Mouse (Mus musculus): ENCODE measurements around the gene Depdc1b. TPM values are rescaled to one million over a fixed set of nuclear protein-coding genes. Genes with fewer than 3 reads are reported as not detected.

The Depdc1b gene
- polyA plus RNA-seq, 1 experiment from 2014 or later = 1.8 TPM

DNA sequence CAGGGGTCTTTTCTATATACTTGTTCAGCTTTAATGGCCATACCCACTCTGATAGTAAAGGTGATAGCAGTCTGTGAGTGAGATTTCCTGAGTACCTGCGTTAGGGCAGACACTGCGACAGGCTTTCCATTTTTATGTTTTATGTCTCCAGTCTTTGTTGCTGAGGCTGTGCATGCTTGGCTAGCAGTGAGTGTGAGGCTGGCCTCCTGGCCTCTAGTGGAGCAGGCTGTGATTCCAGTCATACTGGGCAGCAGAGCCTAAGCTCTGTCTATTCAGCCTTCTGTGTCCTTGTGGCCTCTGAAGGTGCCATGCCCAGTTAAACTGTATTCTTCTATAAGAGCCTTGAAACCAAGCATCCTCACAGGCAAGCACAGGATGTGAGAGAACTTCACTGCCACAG, 6.3 kb downstream of the Depdc1b start:
- Histone ChIP-seq H3K9ac (no peak overlapping the region), H3K4me1 (no peaks in the 10 kb centered on the region), H3K4me3 (no peak overlapping the region), H3K36me3 (replicated peaks) (no peaks in the 10 kb centered on the region), H3K27ac (no peak overlapping the region), H3K27me3 (replicated peaks) (no peaks in the 10 kb centered on the region), H3K9me3 (no peaks in the 10 kb centered on the region), H3K4me2 (no peak overlapping the region)
- ATAC-seq (replicated peaks) = no peak
- WGBS = 94% methylated on average over 2 of the region's 2 CpGs

DNA sequence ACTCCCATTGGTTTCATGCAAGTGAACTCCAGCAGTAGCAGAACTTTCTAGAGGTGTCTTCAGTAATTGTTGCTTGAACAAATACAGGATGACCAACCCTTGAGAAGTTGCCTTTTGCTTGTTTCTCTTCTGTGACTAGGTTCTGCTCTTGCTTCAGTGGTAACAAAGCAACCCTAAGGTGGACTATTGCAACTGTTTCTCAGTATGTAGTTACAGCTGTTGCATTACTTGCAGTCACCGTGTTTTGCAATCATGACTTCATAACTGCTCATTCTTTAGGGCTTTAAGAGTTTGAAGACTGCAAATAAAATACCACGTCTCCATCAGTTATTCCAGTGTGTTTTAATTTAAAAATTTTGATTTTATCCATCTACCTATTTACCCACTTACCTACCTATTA, 7.2 kb downstream of the Depdc1b start:
- H3K27ac ChIP-seq = no peak overlapping the region
- H3K27me3 ChIP-seq (replicated peaks) = no peaks in the 10 kb centered on the region
- H3K4me3 ChIP-seq = no peak overlapping the region
- ATAC-seq (replicated peaks) = no peak
- H3K9ac ChIP-seq = no peak overlapping the region
- 98% methylated on average over 2 of the region's 2 CpGs for WGBS
- H3K9me3 ChIP-seq = no peaks in the 10 kb centered on the region
- no peaks in the 10 kb centered on the region for H3K4me1 ChIP-seq
- no peaks in the 10 kb centered on the region for H3K36me3 ChIP-seq (replicated peaks)
- no peak overlapping the region for H3K4me2 ChIP-seq

- no peak overlapping the region for H3K27ac ChIP-seq
- H3K9ac ChIP-seq = no peak overlapping the region
- H3K27me3 ChIP-seq (replicated peaks) = no peaks in the 10 kb centered on the region
- H3K36me3 ChIP-seq (replicated peaks) = no peaks in the 10 kb centered on the region
- ATAC-seq (replicated peaks) = no peak
- H3K4me3 ChIP-seq = no peak overlapping the region
- no peak overlapping the region for H3K4me2 ChIP-seq
- no peaks in the 10 kb centered on the region for H3K4me1 ChIP-seq
- no peaks in the 10 kb centered on the region for H3K9me3 ChIP-seq
- 94% methylated on average over 22 of the region's 22 CpGs for WGBS
Observed at GRCm38 (mm10) chr13:108323866-108324829, 8.0 kb downstream of the Depdc1b start.

DNA sequence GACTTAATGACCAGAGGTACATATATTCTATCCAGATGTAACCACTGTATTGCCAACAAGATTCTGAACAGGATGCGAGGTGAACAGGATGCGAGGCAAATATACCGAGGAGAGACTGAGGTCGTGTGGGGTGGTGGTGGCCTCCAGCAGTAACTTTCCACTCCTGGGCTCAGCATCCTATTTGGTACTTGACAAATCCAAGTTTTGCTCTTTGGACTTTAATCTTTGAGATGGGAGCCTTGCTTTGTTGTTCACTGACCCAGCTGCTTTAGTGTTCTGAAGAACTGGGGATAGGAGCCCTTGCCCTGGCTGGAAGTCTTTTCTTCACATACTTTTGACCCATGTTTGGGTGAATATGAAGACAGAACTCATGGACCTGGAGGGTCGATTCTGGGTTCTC, 9.7 kb downstream of the Depdc1b start:
- 95% methylated on average over 5 of the region's 5 CpGs for WGBS
- Histone ChIP-seq H3K36me3 (replicated peaks) (no peaks in the 10 kb centered on the region), H3K4me2 (no peak overlapping the region), H3K9me3 (no peaks in the 10 kb centered on the region), H3K4me1 (no peaks in the 10 kb centered on the region), H3K27me3 (replicated peaks) (no peaks in the 10 kb centered on the region), H3K4me3 (no peak overlapping the region), H3K9ac (no peak overlapping the region), H3K27ac (no peak overlapping the region)
- ATAC-seq (replicated peaks) = no peak

- no peak overlapping the region for H3K4me3 ChIP-seq
Observed at GRCm38 (mm10) chr13:108326351-108326750, 10.2 kb downstream of the Depdc1b start.

DNA sequence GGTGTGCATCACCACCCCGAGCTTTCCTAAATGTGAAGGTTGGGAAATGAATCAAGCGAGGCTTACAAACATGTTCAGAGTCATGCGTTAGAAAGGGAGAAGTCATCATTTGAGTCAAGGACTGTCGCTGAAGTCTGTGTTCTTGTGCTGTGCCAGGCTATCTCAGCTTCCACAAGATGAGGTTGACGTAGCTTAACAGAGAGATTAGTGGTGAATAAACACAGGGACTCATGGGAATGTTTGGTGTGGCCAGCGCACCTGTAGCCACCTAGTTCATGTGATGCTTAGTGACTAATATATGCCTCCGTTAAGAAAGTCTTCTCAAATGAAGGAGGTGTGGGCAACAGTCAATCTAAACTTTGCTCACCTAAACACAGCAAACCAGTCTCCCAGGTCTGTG, 10.9 kb downstream of the Depdc1b start:
- WGBS = 90% methylated on average over 7 of the region's 7 CpGs
- H3K9ac ChIP-seq = no peak overlapping the region
- no peak overlapping the region for H3K4me2 ChIP-seq
- H3K27ac ChIP-seq = no peak overlapping the region
- no peaks in the 10 kb centered on the region for H3K36me3 ChIP-seq (replicated peaks)
- no peak overlapping the region for H3K4me3 ChIP-seq
- no peaks in the 10 kb centered on the region for H3K27me3 ChIP-seq (replicated peaks)
- ATAC-seq (replicated peaks) = no peak
- no peaks in the 10 kb centered on the region for H3K9me3 ChIP-seq
- no peaks in the 10 kb centered on the region for H3K4me1 ChIP-seq

More at GRCm38 (mm10) chr13:108326351-108326750, 10.2 kb downstream of the Depdc1b start:
- H3K4me2 ChIP-seq = no peak overlapping the region
- no peaks in the 10 kb centered on the region for H3K27me3 ChIP-seq (replicated peaks)
- no peak overlapping the region for H3K9ac ChIP-seq
- no peaks in the 10 kb centered on the region for H3K36me3 ChIP-seq (replicated peaks)
- no peak overlapping the region for H3K27ac ChIP-seq
- ATAC-seq (replicated peaks) = no peak
- WGBS = 97% methylated on average over 10 of the region's 10 CpGs
- no peaks in the 10 kb centered on the region for H3K4me1 ChIP-seq
- no peaks in the 10 kb centered on the region for H3K9me3 ChIP-seq

DNA sequence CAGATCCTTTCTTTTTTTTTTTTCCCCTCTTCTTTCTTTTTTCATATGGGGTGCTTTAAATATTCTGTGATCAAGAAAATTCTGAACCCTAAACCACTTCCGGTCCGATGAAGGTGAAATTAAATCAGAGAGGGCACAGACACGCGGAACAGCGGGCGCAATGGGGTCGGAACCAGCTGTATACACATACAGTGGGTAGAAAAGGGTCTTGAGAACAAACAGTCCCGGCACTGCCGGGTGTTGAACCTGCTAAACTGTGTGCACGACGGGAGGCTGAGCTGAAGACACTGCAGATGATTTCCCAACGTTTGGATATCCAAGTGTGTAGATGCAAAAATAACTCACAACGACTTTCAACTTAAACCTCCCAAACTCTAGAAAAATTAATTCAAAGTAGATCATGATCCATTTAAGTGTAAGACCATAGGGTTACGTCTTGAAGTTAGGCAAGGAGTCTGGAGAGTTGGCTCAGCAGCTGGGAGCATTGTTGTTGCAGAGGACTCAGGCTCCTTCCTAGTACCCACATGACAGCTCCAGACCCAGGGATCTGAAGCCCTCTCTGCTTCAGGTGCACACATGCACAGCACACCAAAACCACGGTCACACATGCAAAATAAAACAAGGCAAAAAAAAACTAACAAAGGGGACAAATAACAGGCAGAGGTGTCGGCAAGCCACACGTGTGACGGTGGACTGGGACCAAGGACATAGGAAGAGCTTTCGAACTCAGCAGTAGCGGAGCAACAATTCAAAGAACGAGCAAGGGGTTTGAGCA, 12.5 kb downstream of the Depdc1b start:
- no peak overlapping the region for H3K4me3 ChIP-seq
- no peak overlapping the region for H3K27ac ChIP-seq
- H3K9me3 ChIP-seq = no peaks in the 10 kb centered on the region
- no peaks in the 10 kb centered on the region for H3K27me3 ChIP-seq (replicated peaks)
- no peaks in the 10 kb centered on the region for H3K36me3 ChIP-seq (replicated peaks)
- H3K4me1 ChIP-seq = no peaks in the 10 kb centered on the region
- 92% methylated on average over 21 of the region's 21 CpGs for WGBS
- ATAC-seq (replicated peaks) = no peak
- H3K9ac ChIP-seq = no peak overlapping the region
- H3K4me2 ChIP-seq = no peak overlapping the region

GRCm38 (mm10) chr13:108329693-108330092, 13.6 kb downstream of the Depdc1b start:
- 0 out of 2 replicates have a peak, but pooled peaks have one; percentile 17 for ATAC-seq (replicated peaks)
- WGBS = 76% methylated on average over 3 of the region's 3 CpGs
- Histone ChIP-seq H3K4me2 (no peak overlapping the region), H3K4me3 (no peak overlapping the region), H3K4me1 (no peaks in the 10 kb centered on the region), H3K27me3 (replicated peaks) (no peaks in the 10 kb centered on the region), H3K27ac (no peak overlapping the region), H3K9ac (no peak overlapping the region), H3K9me3 (no peaks in the 10 kb centered on the region), H3K36me3 (replicated peaks) (no peaks in the 10 kb centered on the region)

- Histone ChIP-seq H3K36me3 (replicated peaks) (no peaks in the 10 kb centered on the region), H3K9me3 (no peaks in the 10 kb centered on the region), H3K4me2 (no peak overlapping the region), H3K27ac (no peak overlapping the region), H3K4me3 (no peak overlapping the region), H3K4me1 (no peaks in the 10 kb centered on the region), H3K27me3 (replicated peaks) (no peaks in the 10 kb centered on the region), H3K9ac (no peak overlapping the region)
- 90% methylated on average over 15 of the region's 15 CpGs for WGBS
- no peak for ATAC-seq (replicated peaks)
Observed at GRCm38 (mm10) chr13:108335257-108336003, 19.3 kb downstream of the Depdc1b start.

DNA sequence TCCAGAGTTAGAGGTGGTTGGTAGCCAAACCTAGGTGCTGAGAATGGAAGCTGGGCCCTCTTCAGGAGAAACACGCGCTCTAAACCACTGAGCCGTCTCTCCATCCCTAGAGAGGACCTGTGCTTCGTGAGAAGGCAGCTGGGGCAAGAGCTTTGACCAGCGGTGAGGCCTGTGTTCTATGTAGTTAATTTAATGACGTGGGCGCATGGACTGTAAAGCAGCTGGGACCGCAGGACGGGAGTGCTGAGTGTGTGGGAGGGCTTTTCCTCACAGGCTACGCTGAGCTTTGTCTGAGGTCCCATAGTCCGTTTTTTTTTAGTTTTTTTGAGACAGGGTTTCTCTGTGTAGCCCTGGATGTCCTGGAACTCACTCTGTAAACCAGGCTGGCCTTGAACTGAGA, 20.1 kb downstream of the Depdc1b start:
- H3K27me3 ChIP-seq (replicated peaks) = no peaks in the 10 kb centered on the region
- ATAC-seq (replicated peaks) = no peak
- no peaks in the 10 kb centered on the region for H3K4me1 ChIP-seq
- H3K4me2 ChIP-seq = no peak overlapping the region
- no peaks in the 10 kb centered on the region for H3K36me3 ChIP-seq (replicated peaks)
- WGBS = 88% methylated on average over 11 of the region's 11 CpGs
- H3K9ac ChIP-seq = no peak overlapping the region
- no peak overlapping the region for H3K4me3 ChIP-seq
- H3K27ac ChIP-seq = no peak overlapping the region
- no peaks in the 10 kb centered on the region for H3K9me3 ChIP-seq

- Histone ChIP-seq H3K27ac (no peak overlapping the region), H3K4me2 (no peak overlapping the region), H3K9me3 (no peaks in the 10 kb centered on the region), H3K27me3 (replicated peaks) (no peaks in the 10 kb centered on the region), H3K36me3 (replicated peaks) (no peaks in the 10 kb centered on the region), H3K4me1 (no peaks in the 10 kb centered on the region), H3K9ac (no peak overlapping the region), H3K4me3 (no peak overlapping the region)
- no peak for ATAC-seq (replicated peaks)
- 88% methylated on average over 6 of the region's 6 CpGs for WGBS
Observed at GRCm38 (mm10) chr13:108337340-108337739, 21.2 kb downstream of the Depdc1b start.

Data from midbrain, embryonic 15.5 days (tissue).